Mouse (Mus musculus): ENCODE data around the gene Vrk1. TPM values are rescaled to one million over a fixed set of nuclear protein-coding genes. Genes with fewer than 3 reads are reported as not detected.

Vrk1 gene
- polyA plus RNA-seq, 1 experiment from 2014 or later, result 114 TPM

GRCm38 (mm10) chr12:105971182-105971581 lies 38.8 kb upstream of the Vrk1 start:
- no peaks in the 10 kb centered on the region for H3K36me3 ChIP-seq (ENCODE audit: control insufficient read depth, insufficient read depth, low read length)
- no peak overlapping the region for H3K27ac ChIP-seq (ENCODE audit: low read depth, low read length)
- H3K4me3 ChIP-seq (ENCODE audit: low read depth, low read length), result no peak overlapping the region
- DNase-seq (ENCODE audit: low spot score) (no peak), ATAC-seq (replicated peaks; ENCODE audit: low FRiP score) (no peak)
- H3K4me2 ChIP-seq (ENCODE audit: low read depth, low read length, severe bottlenecking), result no peak overlapping the region
- H3K9ac ChIP-seq (ENCODE audit: low read length), result no peak overlapping the region
- H3K27me3 ChIP-seq (ENCODE audit: control insufficient read depth, insufficient read depth, low read length), result no peaks in the 10 kb centered on the region
- peaks cover 9% of the 10 kb centered on the region; the same call in 1 of the 2 replicates for H3K4me1 ChIP-seq (replicated peaks; ENCODE audit: control insufficient read depth, insufficient read depth, low read length)
- H3K9me3 ChIP-seq (ENCODE audit: control insufficient read depth, low read length), result no peaks in the 10 kb centered on the region; the same call in 1 of the 2 replicates
- 77% methylated on average over 7 of the region's 7 CpGs for WGBS

- WGBS, result 86% methylated on average over 8 of the region's 8 CpGs
- Histone ChIP-seq H3K27ac (ENCODE audit: low read depth, low read length) (no peak overlapping the region), H3K4me2 (ENCODE audit: low read depth, low read length, severe bottlenecking) (no peak overlapping the region), H3K9ac (ENCODE audit: low read length) (no peak overlapping the region), H3K9me3 (ENCODE audit: control insufficient read depth, low read length) (no peaks in the 10 kb centered on the region; the same call in 1 of the 2 replicates), H3K4me3 (ENCODE audit: low read depth, low read length) (no peak overlapping the region), H3K36me3 (ENCODE audit: control insufficient read depth, insufficient read depth, low read length) (no peaks in the 10 kb centered on the region), H3K27me3 (ENCODE audit: control insufficient read depth, insufficient read depth, low read length) (no peaks in the 10 kb centered on the region), H3K4me1 (replicated peaks; ENCODE audit: control insufficient read depth, insufficient read depth, low read length) (peaks cover 6% of the 10 kb centered on the region; the same call in 1 of the 2 replicates)
- DNase-seq (ENCODE audit: low spot score) (no peak), ATAC-seq (replicated peaks; ENCODE audit: low FRiP score) (no peak)
Observed at GRCm38 (mm10) chr12:105972673-105973072, 37.4 kb upstream of the Vrk1 start.

GRCm38 (mm10) chr12:105973691-105974090 lies 36.3 kb upstream of the Vrk1 start:
- H3K9ac ChIP-seq (ENCODE audit: low read length), result peak overlapping the region; percentile 12; the same call in 1 of the 2 replicates
- 29% methylated on average over 9 of the region's 9 CpGs for WGBS
- H3K27ac ChIP-seq (ENCODE audit: low read depth, low read length), result peak overlapping the region; percentile 84
- H3K9me3 ChIP-seq (ENCODE audit: control insufficient read depth, low read length), result no peaks in the 10 kb centered on the region; the same call in 1 of the 2 replicates
- H3K4me2 ChIP-seq (ENCODE audit: low read depth, low read length, severe bottlenecking), result no peak overlapping the region
- peaks cover 6% of the 10 kb centered on the region; the same call in 1 of the 2 replicates for H3K4me1 ChIP-seq (replicated peaks; ENCODE audit: control insufficient read depth, insufficient read depth, low read length)
- no peaks in the 10 kb centered on the region for H3K36me3 ChIP-seq (ENCODE audit: control insufficient read depth, insufficient read depth, low read length)
- H3K4me3 ChIP-seq (ENCODE audit: low read depth, low read length), result no peak overlapping the region
- H3K27me3 ChIP-seq (ENCODE audit: control insufficient read depth, insufficient read depth, low read length), result no peaks in the 10 kb centered on the region
- DNase-seq (ENCODE audit: low spot score) (peak; percentile 73), ATAC-seq (replicated peaks; ENCODE audit: low FRiP score) (peak; percentile 82)

- H3K27ac ChIP-seq (ENCODE audit: low read depth, low read length), result peak overlapping the region; percentile 13; the same call in 1 of the 2 replicates
- no peak overlapping the region for H3K4me3 ChIP-seq (ENCODE audit: low read depth, low read length)
- no peaks in the 10 kb centered on the region; the same call in 1 of the 2 replicates for H3K9me3 ChIP-seq (ENCODE audit: control insufficient read depth, low read length)
- H3K27me3 ChIP-seq (ENCODE audit: control insufficient read depth, insufficient read depth, low read length), result no peaks in the 10 kb centered on the region
- peaks cover 6% of the 10 kb centered on the region; the same call in 1 of the 2 replicates for H3K4me1 ChIP-seq (replicated peaks; ENCODE audit: control insufficient read depth, insufficient read depth, low read length)
- no peak overlapping the region for H3K4me2 ChIP-seq (ENCODE audit: low read depth, low read length, severe bottlenecking)
- 28% methylated on average over 5 of the region's 5 CpGs for WGBS
- ATAC-seq (replicated peaks; ENCODE audit: low FRiP score) (peak; percentile 45; the same call in 1 of the 2 replicates), DNase-seq (ENCODE audit: low spot score) (peak; percentile 61)
- no peak overlapping the region for H3K9ac ChIP-seq (ENCODE audit: low read length)
- no peaks in the 10 kb centered on the region for H3K36me3 ChIP-seq (ENCODE audit: control insufficient read depth, insufficient read depth, low read length)
Observed at GRCm38 (mm10) chr12:105974107-105974506, 35.9 kb upstream of the Vrk1 start.

GRCm38 (mm10) chr12:105981121-105981973 lies 28.7 kb upstream of the Vrk1 start:
- Histone ChIP-seq H3K4me3 (ENCODE audit: low read depth, low read length) (no peak overlapping the region), H3K4me1 (replicated peaks; ENCODE audit: control insufficient read depth, insufficient read depth, low read length) (no peaks in the 10 kb centered on the region), H3K27me3 (ENCODE audit: control insufficient read depth, insufficient read depth, low read length) (no peaks in the 10 kb centered on the region), H3K9me3 (ENCODE audit: control insufficient read depth, low read length) (peaks cover 5% of the 10 kb centered on the region; the same call in 1 of the 2 replicates), H3K27ac (ENCODE audit: low read depth, low read length) (no peak overlapping the region), H3K36me3 (ENCODE audit: control insufficient read depth, insufficient read depth, low read length) (no peaks in the 10 kb centered on the region), H3K9ac (ENCODE audit: low read length) (no peak overlapping the region; the same call in 1 of the 2 replicates), H3K4me2 (ENCODE audit: low read depth, low read length, severe bottlenecking) (peak overlapping the region; percentile 26; the same call in 1 of the 2 replicates)
- DNase-seq (ENCODE audit: low spot score) (no peak), ATAC-seq (replicated peaks; ENCODE audit: low FRiP score) (peak; percentile 55; the same call in 1 of the 2 replicates)
- 29% methylated on average over 14 of the region's 16 CpGs for WGBS

GRCm38 (mm10) chr12:105981974-105982305 lies 28.1 kb upstream of the Vrk1 start:
- Histone ChIP-seq H3K27ac (ENCODE audit: low read depth, low read length) (no peak overlapping the region), H3K4me2 (ENCODE audit: low read depth, low read length, severe bottlenecking) (no peak overlapping the region), H3K4me1 (replicated peaks; ENCODE audit: control insufficient read depth, insufficient read depth, low read length) (no peaks in the 10 kb centered on the region), H3K27me3 (ENCODE audit: control insufficient read depth, insufficient read depth, low read length) (no peaks in the 10 kb centered on the region), H3K36me3 (ENCODE audit: control insufficient read depth, insufficient read depth, low read length) (no peaks in the 10 kb centered on the region), H3K4me3 (ENCODE audit: low read depth, low read length) (no peak overlapping the region), H3K9me3 (ENCODE audit: control insufficient read depth, low read length) (peaks cover 5% of the 10 kb centered on the region; the same call in 1 of the 2 replicates), H3K9ac (ENCODE audit: low read length) (no peak overlapping the region)
- 0 out of 2 replicates have a peak, but pooled peaks have one; percentile 12 for ATAC-seq (replicated peaks; ENCODE audit: low FRiP score)
- WGBS, result 87% methylated on average over 7 of the region's 7 CpGs
- DNase-seq (ENCODE audit: low spot score), result no peak

GRCm38 (mm10) chr12:105982598-105982997 lies 27.4 kb upstream of the Vrk1 start:
- Histone ChIP-seq H3K4me1 (replicated peaks; ENCODE audit: control insufficient read depth, insufficient read depth, low read length) (no peaks in the 10 kb centered on the region), H3K4me2 (ENCODE audit: low read depth, low read length, severe bottlenecking) (no peak overlapping the region), H3K27ac (ENCODE audit: low read depth, low read length) (no peak overlapping the region), H3K36me3 (ENCODE audit: control insufficient read depth, insufficient read depth, low read length) (no peaks in the 10 kb centered on the region), H3K4me3 (ENCODE audit: low read depth, low read length) (no peak overlapping the region), H3K9me3 (ENCODE audit: control insufficient read depth, low read length) (peaks cover 5% of the 10 kb centered on the region; the same call in 1 of the 2 replicates), H3K27me3 (ENCODE audit: control insufficient read depth, insufficient read depth, low read length) (no peaks in the 10 kb centered on the region), H3K9ac (ENCODE audit: low read length) (no peak overlapping the region)
- DNase-seq (ENCODE audit: low spot score) (no peak), ATAC-seq (replicated peaks; ENCODE audit: low FRiP score) (no peak)
- 85% methylated on average over 6 of the region's 6 CpGs for WGBS

GRCm38 (mm10) chr12:105983499-105983898 lies 26.5 kb upstream of the Vrk1 start:
- DNase-seq (ENCODE audit: low spot score) (no peak), ATAC-seq (replicated peaks; ENCODE audit: low FRiP score) (no peak)
- H3K4me3 ChIP-seq (ENCODE audit: low read depth, low read length), result no peak overlapping the region
- H3K36me3 ChIP-seq (ENCODE audit: control insufficient read depth, insufficient read depth, low read length), result no peaks in the 10 kb centered on the region
- H3K9me3 ChIP-seq (ENCODE audit: control insufficient read depth, low read length), result peaks cover 5% of the 10 kb centered on the region; the same call in 1 of the 2 replicates
- no peaks in the 10 kb centered on the region for H3K4me1 ChIP-seq (replicated peaks; ENCODE audit: control insufficient read depth, insufficient read depth, low read length)
- no peak overlapping the region for H3K9ac ChIP-seq (ENCODE audit: low read length)
- no peak overlapping the region for H3K27ac ChIP-seq (ENCODE audit: low read depth, low read length)
- 90% methylated on average over 9 of the region's 9 CpGs for WGBS
- no peaks in the 10 kb centered on the region for H3K27me3 ChIP-seq (ENCODE audit: control insufficient read depth, insufficient read depth, low read length)
- H3K4me2 ChIP-seq (ENCODE audit: low read depth, low read length, severe bottlenecking), result no peak overlapping the region
